Mouse (Mus musculus) CH12.LX (cell line): Measurements from ENCODE around the gene Tomm6.

Source experiments
- BHLHE40 ChIP-seq: IDR thresholded peaks from 2 replicates; pipeline ENCODE4 v1.6.1; 2011; ENCODE audit warnings: mild to moderate bottlenecking, low read depth, low read length, improper control_type of control experiment
- CHD1 ChIP-seq: IDR thresholded peaks from 2 replicates; pipeline ENCODE4 v1.6.1; 2012; ENCODE audit warnings: low read depth, low read length, improper control_type of control experiment, inconsistent platforms
- CTCF ChIP-seq, 2 experiments: IDR thresholded peaks in 1 of 2; conservative IDR thresholded peaks in 1 of 2; 2 replicates each; pipeline ENCODE4 v1.5.1; 2011 to 2012; ENCODE audit warnings: low read depth in 2 of 2, low read length in 2 of 2, improper control_type of control experiment in 1 of 2, inconsistent platforms in 1 of 2, mild to moderate bottlenecking in 1 of 2, moderate library complexity in 1 of 2
- E2F4 ChIP-seq: IDR thresholded peaks from 2 replicates; pipeline ENCODE4 v1.6.1; 2011; ENCODE audit warnings: low read depth, low read length, improper control_type of control experiment; ENCODE audit not compliant: insufficient replicate concordance
- EP300 ChIP-seq: IDR thresholded peaks from 2 replicates; pipeline ENCODE4 v1.6.1; 2011; ENCODE audit warnings: low read length, improper control_type of control experiment
- NRF1 ChIP-seq: IDR thresholded peaks from 2 replicates; pipeline ENCODE4 v1.6.1; 2014; ENCODE audit warnings: low read depth, mild to moderate bottlenecking, inconsistent platforms, low read length, improper control_type of control experiment, moderate library complexity
- POLR2A ChIP-seq: IDR thresholded peaks from 2 replicates; pipeline ENCODE4 v1.6.1; 2011; ENCODE audit warnings: low read depth, mild to moderate bottlenecking, improper control_type of control experiment, low read length
- SIN3A ChIP-seq: IDR thresholded peaks from 2 replicates; pipeline ENCODE4 v1.6.1; 2012; ENCODE audit warnings: low read length, improper control_type of control experiment, inconsistent platforms
- USF1 ChIP-seq: IDR thresholded peaks from 2 replicates; pipeline ENCODE4 v1.6.1; 2014; ENCODE audit warnings: low read depth, mild to moderate bottlenecking, inconsistent platforms, low read length, improper control_type of control experiment

DNA sequence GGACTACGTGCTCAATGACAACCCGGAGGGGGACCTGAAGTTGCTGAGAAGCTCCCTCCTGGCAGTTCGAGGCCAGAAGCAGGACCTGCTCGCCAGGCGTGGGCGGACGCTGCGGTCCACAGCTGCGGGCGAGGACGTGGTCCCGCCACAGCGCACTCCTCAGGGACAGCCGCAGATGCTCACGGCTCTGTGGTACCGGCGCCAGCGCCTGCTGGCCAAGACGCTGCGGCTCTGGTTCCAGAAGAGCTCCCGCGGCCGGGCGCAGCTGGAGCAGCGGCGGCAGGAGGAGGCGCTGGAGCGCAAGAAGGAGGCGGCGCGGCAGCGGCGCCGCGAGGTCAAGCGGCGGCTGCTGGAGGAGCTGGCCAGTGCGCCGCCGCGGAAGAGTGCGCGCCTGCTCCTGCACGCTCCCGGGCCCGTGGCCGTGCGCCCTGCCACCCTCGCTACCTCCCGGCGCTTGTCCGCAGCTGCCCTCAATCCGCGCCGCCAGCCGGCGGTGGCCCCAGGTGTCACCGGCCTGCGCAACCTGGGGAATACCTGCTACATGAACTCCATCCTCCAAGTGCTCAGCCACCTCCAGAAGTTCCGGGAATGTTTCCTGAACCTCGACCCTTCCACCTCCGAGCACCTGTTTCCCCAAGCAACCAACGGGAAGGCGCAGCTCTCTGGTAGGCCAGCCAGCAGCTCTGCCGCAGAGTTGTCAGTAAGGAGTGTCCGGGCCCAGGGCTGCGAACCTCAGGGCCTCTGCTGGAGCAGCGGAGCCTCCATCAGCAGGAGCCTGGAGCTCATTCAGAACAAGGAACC, 15.7 kb downstream of the Tomm6 start:
- TF ChIP-seq SIN3A, result no peak
- no peak for TF ChIP-seq CTCF (conservative IDR thresholded peaks at IDR 0.05 in 1 of 2, IDR thresholded peaks at IDR 0.05 in 1 of 2; ENCODE audit: low read depth in 2 of 2, low read length in 2 of 2)
- TF ChIP-seq POLR2A, result no peak
- TF ChIP-seq CHD1, result no peak
- no peak for TF ChIP-seq E2F4
- TF ChIP-seq USF1, result no peak
- TF ChIP-seq BHLHE40, result no peak
- TF ChIP-seq EP300, result no peak
- no peak for TF ChIP-seq NRF1
